Mouse (Mus musculus) mouse trophoblast stem cell (cell line): ENCODE results near the gene Olfr952.

Experiments used
- in situ Hi-C, 2 experiments: fragments of 300-500 bp; cut with MseI, MboI; formaldehyde crosslinking; loops; 2 replicates in 1 of 2; 3 replicates in 1 of 2; pipeline ENCODE4 v1.15.1; 2025

Gene Olfr952

GRCm38 (mm10) chr9:39427048-39427447 is at the start of gene Olfr952:
TSS of gene Olfr952 (minus strand) at chr9:39427148.
- in situ Hi-C loops = no loop called here

- in situ Hi-C loops = loop anchor here in 1 of 2 experiments (5.0 kb wide), 1 partner anchor 40 kb away; no protein-coding TSS in a partner anchor
These were observed 44.9 kb upstream of the Olfr952 start, which contains the start of gene Olfr955 for GRCm38 (mm10) chr9:39471844-39472243. TSS of gene Olfr955 (minus strand) at chr9:39471944.

GRCm38 (mm10) chr9:39456401-39456800 is 29.5 kb upstream of the Olfr952 start, which contains the start of gene Olfr954:
TSS of gene Olfr954 (plus strand) at chr9:39456701.
- in situ Hi-C loops = no loop called here

GRCm38 (mm10) chr9:39387110-39387509 is 39.8 kb downstream of the Olfr952 start, which contains the start of gene Olfr951:
TSS of gene Olfr951 (plus strand) at chr9:39387410.
- in situ Hi-C loops = no loop called here
